Mouse (Mus musculus): ENCODE results near the gene Myo1e. TPM values are rescaled to one million over a fixed set of nuclear protein-coding genes. Genes with fewer than 3 reads are reported as not detected.

The Myo1e gene
- total and polyA plus RNA-seq, 3 experiments = 82.3 to 186 (median 98.7) TPM

- TF ChIP-seq MAFK (IDR thresholded peaks at IDR 0.05; ENCODE audit: insufficient replicate concordance, low read length) (no peak), TCF12 (IDR thresholded peaks at IDR 0.05; ENCODE audit: low read depth, low read length) (no peak), ZMIZ1 (IDR thresholded peaks at IDR 0.05; ENCODE audit: low read depth, low read length) (no peak), JUN (IDR thresholded peaks at IDR 0.05; ENCODE audit: insufficient read depth, low read depth, low read length) (no peak), SIN3A (IDR thresholded peaks at IDR 0.05; ENCODE audit: low read length) (no peak; the same call in 1 of the 2 replicates), ELF1 (IDR thresholded peaks at IDR 0.05; ENCODE audit: low read depth, low read length) (no peak), CTCF (conservative IDR thresholded peaks at IDR 0.05 in 1 of 2, IDR thresholded peaks at IDR 0.05 in 1 of 2; ENCODE audit: low read depth in 2 of 2, low read length in 2 of 2) (no peak), USF2 (conservative IDR thresholded peaks at IDR 0.05; ENCODE audit: low read depth, low read length) (no peak), MYC (IDR thresholded peaks at IDR 0.05; ENCODE audit: low read depth, low read length) (no peak)
Observed at GRCm38 (mm10) chr9:70243708-70244107, 36.6 kb downstream of the Myo1e start (continued).

- in situ Hi-C loops (cut with MboI; ENCODE audit: low pct_ligation_motif_present, low pct_unique_long_range_greater_than_20kb, low sequenced_read_pairs) = loop anchor here (5.0 kb wide), 1 partner anchor 37 kb away; the partner anchor contains the start of gene Myo1e
- peak; percentile 91 for DNase-seq (ENCODE audit: extremely low read depth)
- H3K79me2 ChIP-seq (replicated peaks; ENCODE audit: control insufficient read depth, extremely low read depth, insufficient read depth, poor library complexity, severe bottlenecking) = peaks cover 64% of the 10 kb centered on the region
- TF ChIP-seq USF2 (conservative IDR thresholded peaks at IDR 0.05; ENCODE audit: low read depth, low read length) (no peak), MYC (IDR thresholded peaks at IDR 0.05; ENCODE audit: low read depth, low read length) (0 out of 2 replicates have a peak, but pooled peaks have one; percentile 54), UBTF (IDR thresholded peaks at IDR 0.05; ENCODE audit: low read depth, low read length) (no peak), CHD1 (IDR thresholded peaks at IDR 0.05; ENCODE audit: low read depth, low read length) (no peak), POLR2AphosphoS2 (IDR thresholded peaks at IDR 0.05; ENCODE audit: low read depth, low read length) (no peak), HCFC1 (IDR thresholded peaks at IDR 0.05; ENCODE audit: low read depth, low read length) (no peak; the same call in 1 of the 2 replicates), CHD2 (IDR thresholded peaks at IDR 0.05; ENCODE audit: low read length) (peak; percentile 67; the same call in 1 of the 2 replicates), MEF2A (IDR thresholded peaks at IDR 0.05; ENCODE audit: borderline replicate concordance, low read depth, low read length) (peak; percentile 88), MAFK (IDR thresholded peaks at IDR 0.05; ENCODE audit: insufficient replicate concordance, low read length) (peak; percentile 63; the same call in 1 of the 2 replicates), NELFE (IDR thresholded peaks at IDR 0.05; ENCODE audit: low read depth, low read length) (no peak), MXI1 (IDR thresholded peaks at IDR 0.05; ENCODE audit: low read depth, low read length) (no peak; the same call in 1 of the 2 replicates), MAZ (IDR thresholded peaks at IDR 0.05; ENCODE audit: low read depth, low read length) (0 out of 2 replicates have a peak, but pooled peaks have one; percentile 12), POLR2A (IDR thresholded peaks at IDR 0.05; ENCODE audit: low read depth, low read length) (peak; percentile 23; the same call in 1 of the 2 replicates), SIN3A (IDR thresholded peaks at IDR 0.05; ENCODE audit: low read length) (no peak; the same call in 1 of the 2 replicates), SMC3 (IDR thresholded peaks at IDR 0.05; ENCODE audit: low read depth, low read length) (peak; percentile 4), EP300 (IDR thresholded peaks at IDR 0.05; ENCODE audit: low read length) (peak; percentile 98), ZC3H11A (IDR thresholded peaks at IDR 0.05; ENCODE audit: low read depth, low read length) (no peak), BHLHE40 (IDR thresholded peaks at IDR 0.05; ENCODE audit: low read depth, low read length) (peak; percentile 84), E2F4 (IDR thresholded peaks at IDR 0.05; ENCODE audit: insufficient replicate concordance, low read depth, low read length) (no peak), RAD21 (IDR thresholded peaks at IDR 0.05; ENCODE audit: low read depth, low read length) (no peak; the same call in none of the 2 replicates), USF1 (IDR thresholded peaks at IDR 0.05; ENCODE audit: low read depth, low read length) (no peak), TBP (conservative IDR thresholded peaks at IDR 0.05; ENCODE audit: low read depth, low read length) (no peak), JUN (IDR thresholded peaks at IDR 0.05; ENCODE audit: insufficient read depth, low read depth, low read length) (peak; percentile 42; the same call in 1 of the 2 replicates), MAX (IDR thresholded peaks at IDR 0.05; ENCODE audit: low read length) (no peak), ETS1 (conservative IDR thresholded peaks at IDR 0.05; ENCODE audit: low read depth, low read length) (peak; percentile 82), ZKSCAN1 (IDR thresholded peaks at IDR 0.05; ENCODE audit: borderline replicate concordance, low read depth, low read length) (no peak), KAT2A (IDR thresholded peaks at IDR 0.05; ENCODE audit: insufficient replicate concordance, low read length) (no peak), GABPA (IDR thresholded peaks at IDR 0.05; ENCODE audit: insufficient replicate concordance, low read depth, low read length) (no peak), CTCF (conservative IDR thresholded peaks at IDR 0.05 in 1 of 2, IDR thresholded peaks at IDR 0.05 in 1 of 2; ENCODE audit: low read depth in 2 of 2, low read length in 2 of 2) (no peak), JUND (conservative IDR thresholded peaks at IDR 0.05; ENCODE audit: low read depth, low read length) (peak; percentile 69), ZNF384 (IDR thresholded peaks at IDR 0.05; ENCODE audit: low read depth, low read length) (peak; percentile 94), NRF1 (IDR thresholded peaks at IDR 0.05; ENCODE audit: low read depth, low read length) (no peak), TCF12 (IDR thresholded peaks at IDR 0.05; ENCODE audit: low read depth, low read length) (peak; percentile 92)
Observed at GRCm38 (mm10) chr9:70244115-70244514, 37.0 kb downstream of the Myo1e start.

More at GRCm38 (mm10) chr9:70244115-70244514, 37.0 kb downstream of the Myo1e start:
- Histone ChIP-seq H3K4me3 (replicated peaks in 1 of 3; ENCODE audit: low read depth in 2 of 3, low read length in 2 of 3, poor library complexity in 1 of 3) (peak overlapping the region in 1 of 3 experiments; percentile 8), H3K9ac (ENCODE audit: insufficient read depth, low read depth) (peak overlapping the region; percentile 92), H3K4me1 (ENCODE audit: control insufficient read depth in 1 of 2, insufficient read depth in 2 of 2) (peaks cover 32 to 94% of the 10 kb centered on the region in 2 experiments), H3K36me3 (replicated peaks in 1 of 2; ENCODE audit: control insufficient read depth in 1 of 2, insufficient read depth in 1 of 2, low read length in 1 of 2) (peaks cover 5 to 37% of the 10 kb centered on the region in 2 experiments), H3K4me2 (ENCODE audit: insufficient read depth, low read depth, poor library complexity, severe bottlenecking) (peak overlapping the region; percentile 90), H3K9me3 (replicated peaks; ENCODE audit: low read length) (peaks cover 2% of the 10 kb centered on the region), H3K27me3 (replicated peaks) (no peaks in the 10 kb centered on the region), H3K27ac (ENCODE audit: insufficient read depth, low read depth) (peak overlapping the region; percentile 98)
- dilution Hi-C loops (cut with MboI; ENCODE audit: extremely low pct_ligation_motif_present, extremely low pct_unique_long_range_greater_than_20kb, low sequenced_read_pairs) = no loop called here
